Mouse (Mus musculus): ENCODE data around the gene Cypt12. TPM values are rescaled to one million over a fixed set of nuclear protein-coding genes. Genes with fewer than 3 reads are reported as not detected.

Cypt12 gene
- polyA plus RNA-seq (2016; fragmentation: Nextera tagmentation; extraction: Ambion mirVana): not detected in 2 replicates

DNA sequence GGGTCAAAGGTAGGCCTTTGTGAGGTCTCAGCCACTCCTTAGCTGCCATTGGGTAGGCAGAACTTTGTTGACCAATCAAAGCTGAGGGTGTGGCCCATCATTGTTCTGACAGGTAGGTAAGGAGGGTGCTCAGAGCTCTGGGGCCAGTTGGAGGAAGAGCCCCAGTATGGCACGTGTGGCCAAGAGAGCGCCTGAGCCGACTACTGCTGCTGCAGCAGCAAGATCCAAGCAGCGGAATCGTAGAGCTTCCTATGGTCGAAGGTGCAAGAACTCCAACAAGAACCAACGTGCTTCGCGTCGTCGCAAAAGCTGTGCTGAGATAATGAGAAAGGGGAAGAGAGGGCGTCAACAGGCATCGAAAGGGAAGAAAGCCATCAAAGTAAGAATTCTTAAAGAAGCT lies at the start of gene Cypt12:
TSS of gene Cypt12 (plus strand) at position 112 of the 400 bp plus-strand sequence.
- H3K4me3 ChIP-seq (replicated peaks): no peak within 1 kb of the TSS
- no peak for ATAC-seq (ENCODE audit: insufficient number of reproducible peaks, insufficient read depth, low FRiP score, low TSS enrichment, low read depth)
- 89% methylated on average over 13 of the region's 13 CpGs for WGBS

DNA sequence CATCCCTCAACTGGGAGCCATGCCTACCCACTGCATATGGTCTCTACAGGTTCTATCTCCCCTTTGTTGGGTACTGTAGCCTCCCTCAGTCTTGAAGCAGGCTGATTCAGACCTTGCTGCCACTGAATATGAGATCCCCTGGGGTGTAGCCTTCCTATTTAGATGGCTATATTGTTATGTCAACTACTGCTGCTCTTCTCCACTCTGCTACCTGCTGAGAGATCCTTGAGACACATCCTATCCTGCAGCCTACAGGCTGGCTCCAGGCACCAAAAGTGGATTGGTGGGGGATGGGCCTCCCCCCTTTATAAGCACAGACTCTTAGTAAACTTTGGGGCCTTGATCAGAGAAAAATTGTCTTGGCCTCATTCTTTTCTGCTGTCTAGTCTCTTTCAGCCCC lies 34.4 kb upstream of the Cypt12 start:
- Histone ChIP-seq H3K4me3 (replicated peaks) (no peak overlapping the region), H3K4me2 (no peak overlapping the region), H3K4me1 (replicated peaks) (no peaks in the 10 kb centered on the region), H3K36me3 (no peaks in the 10 kb centered on the region), H3K27me3 (no peaks in the 10 kb centered on the region), H3K9me3 (no peaks in the 10 kb centered on the region), H3K27ac (no peak overlapping the region), H3K9ac (replicated peaks) (no peak overlapping the region)
- no peak for ATAC-seq (ENCODE audit: insufficient number of reproducible peaks, insufficient read depth, low FRiP score, low TSS enrichment, low read depth)

More for the DNA sequence above, at the start of gene Cypt12:
- Histone ChIP-seq H3K4me1 (replicated peaks) (no peaks in the 10 kb centered on the region), H3K4me2 (no peak within 1 kb of the TSS), H3K36me3 (no peaks in the 10 kb centered on the region), H3K9ac (replicated peaks) (no peak within 1 kb of the TSS), H3K9me3 (no peaks in the 10 kb centered on the region), H3K27ac (no peak within 1 kb of the TSS), H3K27me3 (no peaks in the 10 kb centered on the region)

DNA sequence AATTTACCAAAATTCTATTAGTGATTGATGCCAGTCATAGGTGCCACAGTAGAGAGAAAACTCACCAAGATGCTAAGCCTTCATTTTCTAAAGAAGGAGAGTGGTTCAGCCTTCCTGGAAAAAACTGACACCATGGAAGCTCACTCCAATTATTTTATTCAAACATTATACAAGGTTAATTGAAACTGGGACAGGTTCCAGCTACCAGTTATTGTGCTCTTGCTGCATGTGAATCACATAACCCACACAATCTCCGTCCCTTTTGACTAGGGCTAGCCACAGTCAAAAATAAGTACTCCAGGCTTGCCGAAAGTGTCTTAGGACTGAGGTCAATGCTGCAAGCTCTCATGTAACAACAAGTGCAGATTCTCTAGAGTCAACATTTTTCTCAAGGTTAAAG lies 8.0 kb upstream of the Cypt12 start:
- no peak overlapping the region for H3K4me2 ChIP-seq
- no peak overlapping the region for H3K4me3 ChIP-seq (replicated peaks)
- no peak overlapping the region for H3K9ac ChIP-seq (replicated peaks)
- no peaks in the 10 kb centered on the region for H3K27me3 ChIP-seq
- no peak overlapping the region for H3K27ac ChIP-seq
- WGBS: 84% methylated on average over 2 of the region's 2 CpGs
- H3K36me3 ChIP-seq: no peaks in the 10 kb centered on the region
- ATAC-seq (ENCODE audit: insufficient number of reproducible peaks, insufficient read depth, low FRiP score, low TSS enrichment, low read depth): no peak
- no peaks in the 10 kb centered on the region for H3K4me1 ChIP-seq (replicated peaks)
- H3K9me3 ChIP-seq: no peaks in the 10 kb centered on the region

Data from limb, embryonic 12.5 days (tissue).